Mouse (Mus musculus): ENCODE data around the gene Wrap73. TPM values are rescaled to one million over a fixed set of nuclear protein-coding genes. Genes with fewer than 3 reads are reported as not detected.

The Wrap73 gene
- polyA plus RNA-seq, 1 experiment: 7.4 TPM

- under 1% methylated on average over 75 of the region's 75 CpGs for WGBS
- TF ChIP-seq CTCF (IDR thresholded peaks at IDR 0.05; ENCODE audit: control insufficient read depth, insufficient read depth, low read length) (no peak; the same call in 1 of the 2 replicates), POLR2A (IDR thresholded peaks at IDR 0.05; ENCODE audit: borderline replicate concordance, control insufficient read depth, low read depth, low read length) (peak; percentile 95; the same call in 1 of the 2 replicates)
- H3K27ac ChIP-seq (ENCODE audit: control insufficient read depth, insufficient read depth, low read depth, low read length, poor library complexity): peak within 1 kb of the TSS; percentile 97
- H3K4me1 ChIP-seq (ENCODE audit: control insufficient read depth, insufficient read depth, low read length): no peaks in the 10 kb centered on the region; the same call in 1 of the 2 replicates
- H3K4me3 ChIP-seq (replicated peaks; ENCODE audit: control insufficient read depth, low read depth, low read length): peak within 1 kb of the TSS; percentile 96
Observed at GRCm38 (mm10) chr4:154160538-154161390, 18.6 kb downstream of the Wrap73 start, which contains the start of gene Tprgl. Gene Tprgl (minus strand): TSS chr4:154160666.

- no peak overlapping the region for H3K4me3 ChIP-seq (replicated peaks; ENCODE audit: control insufficient read depth, low read depth, low read length)
- 17% methylated on average over 7 of the region's 7 CpGs for WGBS
- TF ChIP-seq CTCF (IDR thresholded peaks at IDR 0.05; ENCODE audit: control insufficient read depth, insufficient read depth, low read length): peak; percentile 88
- no peak for TF ChIP-seq POLR2A (IDR thresholded peaks at IDR 0.05; ENCODE audit: borderline replicate concordance, control insufficient read depth, low read depth, low read length)
- no peak overlapping the region for H3K27ac ChIP-seq (ENCODE audit: control insufficient read depth, insufficient read depth, low read depth, low read length, poor library complexity)
- H3K4me1 ChIP-seq (ENCODE audit: control insufficient read depth, insufficient read depth, low read length): no peaks in the 10 kb centered on the region; the same call in 1 of the 2 replicates
Observed at GRCm38 (mm10) chr4:154163296-154163695, 21.1 kb downstream of the Wrap73 start.

- 21% methylated on average over 5 of the region's 5 CpGs for WGBS
- TF ChIP-seq POLR2A (IDR thresholded peaks at IDR 0.05; ENCODE audit: borderline replicate concordance, control insufficient read depth, low read depth, low read length) (no peak), CTCF (IDR thresholded peaks at IDR 0.05; ENCODE audit: control insufficient read depth, insufficient read depth, low read length) (peak; percentile 77)
- H3K4me1 ChIP-seq (ENCODE audit: control insufficient read depth, insufficient read depth, low read length): no peaks in the 10 kb centered on the region; the same call in 1 of the 2 replicates
Observed at GRCm38 (mm10) chr4:154167053-154167452, 24.9 kb downstream of the Wrap73 start.

GRCm38 (mm10) chr4:154170021-154170420 lies 27.8 kb downstream of the Wrap73 start:
- no peaks in the 10 kb centered on the region for H3K4me1 ChIP-seq (ENCODE audit: control insufficient read depth, insufficient read depth, low read length)
- no peak overlapping the region for H3K27ac ChIP-seq (ENCODE audit: control insufficient read depth, insufficient read depth, low read depth, low read length, poor library complexity)
- H3K4me3 ChIP-seq (replicated peaks; ENCODE audit: control insufficient read depth, low read depth, low read length): no peak overlapping the region
- TF ChIP-seq POLR2A (IDR thresholded peaks at IDR 0.05; ENCODE audit: borderline replicate concordance, control insufficient read depth, low read depth, low read length) (no peak), CTCF (IDR thresholded peaks at IDR 0.05; ENCODE audit: control insufficient read depth, insufficient read depth, low read length) (no peak)
- WGBS: 3% methylated on average over 15 of the region's 15 CpGs

More at GRCm38 (mm10) chr4:154167053-154167452, 24.9 kb downstream of the Wrap73 start:
- Histone ChIP-seq H3K4me3 (replicated peaks; ENCODE audit: control insufficient read depth, low read depth, low read length) (no peak overlapping the region), H3K27ac (ENCODE audit: control insufficient read depth, insufficient read depth, low read depth, low read length, poor library complexity) (no peak overlapping the region)

- WGBS: 2% methylated on average over 61 of the region's 61 CpGs
- TF ChIP-seq CTCF (IDR thresholded peaks at IDR 0.05; ENCODE audit: control insufficient read depth, insufficient read depth, low read length): no peak
- no peak for TF ChIP-seq POLR2A (IDR thresholded peaks at IDR 0.05; ENCODE audit: borderline replicate concordance, control insufficient read depth, low read depth, low read length)
- H3K27ac ChIP-seq (ENCODE audit: control insufficient read depth, insufficient read depth, low read depth, low read length, poor library complexity): no peak within 1 kb of the TSS; the same call in 1 of the 2 replicates
- H3K4me3 ChIP-seq (replicated peaks; ENCODE audit: control insufficient read depth, low read depth, low read length): no peak within 1 kb of the TSS
- H3K4me1 ChIP-seq (ENCODE audit: control insufficient read depth, insufficient read depth, low read length): no peaks in the 10 kb centered on the region
Observed at GRCm38 (mm10) chr4:154170506-154171150, 28.5 kb downstream of the Wrap73 start, which contains the start of gene Megf6. Gene Megf6 (plus strand): TSS chr4:154170730.

- Histone ChIP-seq H3K4me3 (replicated peaks; ENCODE audit: control insufficient read depth, low read depth, low read length) (no peak overlapping the region), H3K4me1 (ENCODE audit: control insufficient read depth, insufficient read depth, low read length) (no peaks in the 10 kb centered on the region), H3K27ac (ENCODE audit: control insufficient read depth, insufficient read depth, low read depth, low read length, poor library complexity) (no peak overlapping the region; the same call in 1 of the 2 replicates)
- WGBS: 3% methylated on average over 37 of the region's 37 CpGs
- TF ChIP-seq CTCF (IDR thresholded peaks at IDR 0.05; ENCODE audit: control insufficient read depth, insufficient read depth, low read length): no peak
- no peak for TF ChIP-seq POLR2A (IDR thresholded peaks at IDR 0.05; ENCODE audit: borderline replicate concordance, control insufficient read depth, low read depth, low read length)
Observed at GRCm38 (mm10) chr4:154171151-154171930, 29.2 kb downstream of the Wrap73 start.

GRCm38 (mm10) chr4:154171931-154172604 lies 29.9 kb downstream of the Wrap73 start:
- Histone ChIP-seq H3K4me3 (replicated peaks; ENCODE audit: control insufficient read depth, low read depth, low read length) (no peak overlapping the region), H3K27ac (ENCODE audit: control insufficient read depth, insufficient read depth, low read depth, low read length, poor library complexity) (no peak overlapping the region), H3K4me1 (ENCODE audit: control insufficient read depth, insufficient read depth, low read length) (no peaks in the 10 kb centered on the region)
- TF ChIP-seq POLR2A (IDR thresholded peaks at IDR 0.05; ENCODE audit: borderline replicate concordance, control insufficient read depth, low read depth, low read length) (no peak), CTCF (IDR thresholded peaks at IDR 0.05; ENCODE audit: control insufficient read depth, insufficient read depth, low read length) (no peak)
- WGBS: 45% methylated on average over 13 of the region's 13 CpGs

Measured in bone marrow, adult 2 months (tissue).